Mouse (Mus musculus): Measurements from ENCODE around the gene Nuak2. TPM values are rescaled to one million over a fixed set of nuclear protein-coding genes. Genes with fewer than 3 reads are reported as not detected.
A peak's percentile ranks its signal among the peaks of the same experiment; 100 is the strongest.

The Nuak2 gene
- polyA plus RNA-seq, 1 experiment from 2014 or later, result 3.6 TPM

- Histone ChIP-seq H3K27me3 (ENCODE audit: control insufficient read depth, insufficient read depth, low read depth, low read length) (peaks cover 7% of the 10 kb centered on the region), H3K4me2 (ENCODE audit: low read depth, low read length) (no peak overlapping the region), H3K9me3 (replicated peaks; ENCODE audit: control insufficient read depth, low read length) (no peaks in the 10 kb centered on the region), H3K36me3 (ENCODE audit: control insufficient read depth, insufficient read depth) (no peaks in the 10 kb centered on the region), H3K4me3 (ENCODE audit: low read depth, low read length) (no peak overlapping the region), H3K27ac (ENCODE audit: low read length) (no peak overlapping the region), H3K4me1 (ENCODE audit: control insufficient read depth, low read depth, low read length) (no peaks in the 10 kb centered on the region; the same call in 1 of the 2 replicates), H3K9ac (ENCODE audit: low read depth, low read length) (no peak overlapping the region)
- no peak for ATAC-seq (ENCODE audit: low read depth)
- WGBS (ENCODE audit: insufficient replicate concordance), result 37% methylated on average over 21 of the region's 21 CpGs
These were observed 23.4 kb upstream of the Nuak2 start for GRCm38 (mm10) chr1:132292318-132293129.

- Histone ChIP-seq H3K9me3 (replicated peaks; ENCODE audit: control insufficient read depth, low read length) (no peaks in the 10 kb centered on the region), H3K4me3 (ENCODE audit: low read depth, low read length) (no peak overlapping the region), H3K36me3 (ENCODE audit: control insufficient read depth, insufficient read depth) (no peaks in the 10 kb centered on the region), H3K27me3 (ENCODE audit: control insufficient read depth, insufficient read depth, low read depth, low read length) (peaks cover 37% of the 10 kb centered on the region), H3K27ac (ENCODE audit: low read length) (no peak overlapping the region), H3K4me1 (ENCODE audit: control insufficient read depth, low read depth, low read length) (no peaks in the 10 kb centered on the region; the same call in 1 of the 2 replicates), H3K4me2 (ENCODE audit: low read depth, low read length) (no peak overlapping the region), H3K9ac (ENCODE audit: low read depth, low read length) (no peak overlapping the region)
- no peak for ATAC-seq (ENCODE audit: low read depth)
- WGBS (ENCODE audit: insufficient replicate concordance), result 69% methylated on average over 7 of the region's 7 CpGs
These were observed 20.4 kb upstream of the Nuak2 start for GRCm38 (mm10) chr1:132295506-132295905.

GRCm38 (mm10) chr1:132296051-132296450 lies 19.9 kb upstream of the Nuak2 start:
- H3K27me3 ChIP-seq (ENCODE audit: control insufficient read depth, insufficient read depth, low read depth, low read length), result peaks cover 40% of the 10 kb centered on the region
- H3K9me3 ChIP-seq (replicated peaks; ENCODE audit: control insufficient read depth, low read length), result no peaks in the 10 kb centered on the region
- H3K4me1 ChIP-seq (ENCODE audit: control insufficient read depth, low read depth, low read length), result no peaks in the 10 kb centered on the region; the same call in 1 of the 2 replicates
- no peak for ATAC-seq (ENCODE audit: low read depth)
- H3K36me3 ChIP-seq (ENCODE audit: control insufficient read depth, insufficient read depth), result no peaks in the 10 kb centered on the region
- H3K27ac ChIP-seq (ENCODE audit: low read length), result no peak overlapping the region
- no peak overlapping the region for H3K4me2 ChIP-seq (ENCODE audit: low read depth, low read length)
- H3K4me3 ChIP-seq (ENCODE audit: low read depth, low read length), result no peak overlapping the region
- WGBS (ENCODE audit: insufficient replicate concordance), result 60% methylated on average over 3 of the region's 3 CpGs
- H3K9ac ChIP-seq (ENCODE audit: low read depth, low read length), result no peak overlapping the region

GRCm38 (mm10) chr1:132298425-132298800 lies 17.5 kb upstream of the Nuak2 start, which contains the start of gene Klhdc8a:
TSS of gene Klhdc8a (plus strand) at chr1:132298626.
- peak within 1 kb of the TSS; percentile 26 for H3K9ac ChIP-seq (ENCODE audit: low read depth, low read length)
- 2% methylated on average over 28 of the region's 28 CpGs for WGBS (ENCODE audit: insufficient replicate concordance)
- peak; percentile 69 for ATAC-seq (ENCODE audit: low read depth)
- no peaks in the 10 kb centered on the region for H3K36me3 ChIP-seq (ENCODE audit: control insufficient read depth, insufficient read depth)
- H3K27ac ChIP-seq (ENCODE audit: low read length), result no peak within 1 kb of the TSS
- peaks cover 46% of the 10 kb centered on the region for H3K27me3 ChIP-seq (ENCODE audit: control insufficient read depth, insufficient read depth, low read depth, low read length)
- H3K9me3 ChIP-seq (replicated peaks; ENCODE audit: control insufficient read depth, low read length), result no peaks in the 10 kb centered on the region
- H3K4me3 ChIP-seq (ENCODE audit: low read depth, low read length), result peak within 1 kb of the TSS; percentile 54
- peak within 1 kb of the TSS; percentile 60 for H3K4me2 ChIP-seq (ENCODE audit: low read depth, low read length)
- H3K4me1 ChIP-seq (ENCODE audit: control insufficient read depth, low read depth, low read length), result no peaks in the 10 kb centered on the region

GRCm38 (mm10) chr1:132298801-132299464 lies 17.0 kb upstream of the Nuak2 start:
- Histone ChIP-seq H3K36me3 (ENCODE audit: control insufficient read depth, insufficient read depth) (no peaks in the 10 kb centered on the region), H3K4me1 (ENCODE audit: control insufficient read depth, low read depth, low read length) (no peaks in the 10 kb centered on the region), H3K9me3 (replicated peaks; ENCODE audit: control insufficient read depth, low read length) (no peaks in the 10 kb centered on the region), H3K4me2 (ENCODE audit: low read depth, low read length) (peak overlapping the region; percentile 60), H3K27ac (ENCODE audit: low read length) (no peak overlapping the region), H3K9ac (ENCODE audit: low read depth, low read length) (peak overlapping the region; percentile 26), H3K4me3 (ENCODE audit: low read depth, low read length) (peak overlapping the region; percentile 54), H3K27me3 (ENCODE audit: control insufficient read depth, insufficient read depth, low read depth, low read length) (peaks cover 46% of the 10 kb centered on the region)
- 2% methylated on average over 63 of the region's 71 CpGs for WGBS (ENCODE audit: insufficient replicate concordance)
- 0 out of 2 replicates have a peak, but pooled peaks have one; percentile 12 for ATAC-seq (ENCODE audit: low read depth)

GRCm38 (mm10) chr1:132299744-132300143 lies 16.2 kb upstream of the Nuak2 start:
- ATAC-seq (ENCODE audit: low read depth), result no peak
- Histone ChIP-seq H3K36me3 (ENCODE audit: control insufficient read depth, insufficient read depth) (no peaks in the 10 kb centered on the region), H3K9me3 (replicated peaks; ENCODE audit: control insufficient read depth, low read length) (no peaks in the 10 kb centered on the region), H3K27me3 (ENCODE audit: control insufficient read depth, insufficient read depth, low read depth, low read length) (peaks cover 49% of the 10 kb centered on the region), H3K27ac (ENCODE audit: low read length) (no peak overlapping the region), H3K4me3 (ENCODE audit: low read depth, low read length) (no peak overlapping the region), H3K4me1 (ENCODE audit: control insufficient read depth, low read depth, low read length) (no peaks in the 10 kb centered on the region), H3K9ac (ENCODE audit: low read depth, low read length) (no peak overlapping the region), H3K4me2 (ENCODE audit: low read depth, low read length) (no peak overlapping the region)
- WGBS (ENCODE audit: insufficient replicate concordance), result 58% methylated on average over 5 of the region's 5 CpGs

GRCm38 (mm10) chr1:132301242-132301641 lies 14.7 kb upstream of the Nuak2 start:
- WGBS (ENCODE audit: insufficient replicate concordance), result 78% methylated on average over 5 of the region's 5 CpGs
- H3K4me2 ChIP-seq (ENCODE audit: low read depth, low read length), result no peak overlapping the region
- no peak for ATAC-seq (ENCODE audit: low read depth)
- no peaks in the 10 kb centered on the region for H3K36me3 ChIP-seq (ENCODE audit: control insufficient read depth, insufficient read depth)
- no peak overlapping the region for H3K9ac ChIP-seq (ENCODE audit: low read depth, low read length)
- H3K27me3 ChIP-seq (ENCODE audit: control insufficient read depth, insufficient read depth, low read depth, low read length), result peaks cover 49% of the 10 kb centered on the region
- no peak overlapping the region for H3K27ac ChIP-seq (ENCODE audit: low read length)
- H3K4me3 ChIP-seq (ENCODE audit: low read depth, low read length), result no peak overlapping the region
- H3K4me1 ChIP-seq (ENCODE audit: control insufficient read depth, low read depth, low read length), result no peaks in the 10 kb centered on the region
- no peaks in the 10 kb centered on the region for H3K9me3 ChIP-seq (replicated peaks; ENCODE audit: control insufficient read depth, low read length)

GRCm38 (mm10) chr1:132302341-132302866 lies 13.5 kb upstream of the Nuak2 start:
- Histone ChIP-seq H3K9ac (ENCODE audit: low read depth, low read length) (no peak overlapping the region), H3K27me3 (ENCODE audit: control insufficient read depth, insufficient read depth, low read depth, low read length) (peaks cover 43% of the 10 kb centered on the region), H3K4me2 (ENCODE audit: low read depth, low read length) (no peak overlapping the region), H3K4me3 (ENCODE audit: low read depth, low read length) (no peak overlapping the region), H3K4me1 (ENCODE audit: control insufficient read depth, low read depth, low read length) (no peaks in the 10 kb centered on the region), H3K36me3 (ENCODE audit: control insufficient read depth, insufficient read depth) (no peaks in the 10 kb centered on the region), H3K9me3 (replicated peaks; ENCODE audit: control insufficient read depth, low read length) (no peaks in the 10 kb centered on the region), H3K27ac (ENCODE audit: low read length) (no peak overlapping the region)
- no peak for ATAC-seq (ENCODE audit: low read depth)
- 66% methylated on average over 9 of the region's 9 CpGs for WGBS (ENCODE audit: insufficient replicate concordance)
